Mouse (Mus musculus) cerebellum, adult 2 months (tissue): ENCODE measurements around the gene Adat2.

Source experiments
- CTCF ChIP-seq: fragments of 200-500 bp; IDR thresholded peaks from 2 replicates; pipeline ENCODE4 v1.5.1; 2011; ENCODE audit warnings: low read depth, mild to moderate bottlenecking, control low read depth, low read length, moderate library complexity, borderline replicate concordance; ENCODE audit not compliant: insufficient read depth
- POLR2A ChIP-seq: fragments of 200-500 bp; IDR thresholded peaks from 2 replicates; pipeline ENCODE4 v1.6.1; 2011; ENCODE audit warnings: low read length, control low read depth, borderline replicate concordance; ENCODE audit not compliant: insufficient read depth

- TF ChIP-seq POLR2A (no peak), CTCF (no peak)
Measured at GRCm38 (mm10) chr10:13587914-13588313, 35.2 kb downstream of the Adat2 start.
